Mouse (Mus musculus) midbrain, embryonic 10.5 days (tissue): ENCODE measurements at regions not wholly inside any gene's neighbourhood (a gene's known extent, or its start where the extent isn't known, plus 50 kb on each side); places are given as distances from the start of the nearest gene placed in this dataset.
"Not testable (repeated sequence)": the region's sequence is repeated elsewhere in the genome, so short reads cannot be mapped to it uniquely, and the experiment has no call there.

Experiments used
- DNase-seq: peaks from one replicate; pipeline ENCODE4 v3.0.0-alpha.2; 2017; ENCODE audit warnings: low spot score
- H3K27ac ChIP-seq: fragments of 300-500 bp; sonication (generic); replicated peaks from 2 replicates; pipeline ENCODE4 v1.5.1; 2016; ENCODE audit warnings: mild to moderate bottlenecking
- H3K27me3 ChIP-seq: fragments of 300-500 bp; sonication (generic); 2 replicates; pipeline ENCODE4 v1.6.1; 2016; ENCODE audit warnings: low read depth, mild to moderate bottlenecking; ENCODE audit not compliant: poor library complexity, severe bottlenecking
- H3K36me3 ChIP-seq: fragments of 300-500 bp; sonication (generic); 2 replicates; pipeline ENCODE4 v1.6.1; 2016; ENCODE audit warnings: mild to moderate bottlenecking, moderate library complexity
- H3K4me1 ChIP-seq: fragments of 300-500 bp; sonication (generic); 2 replicates; pipeline ENCODE4 v1.6.1; 2016
- H3K4me3 ChIP-seq: fragments of 300-500 bp; sonication (generic); 2 replicates; pipeline ENCODE4 v1.5.1; 2016; ENCODE audit warnings: mild to moderate bottlenecking, moderate library complexity
- H3K9me3 ChIP-seq: fragments of 300-500 bp; sonication (generic); replicated peaks from 2 replicates; pipeline ENCODE4 v1.6.1; 2016; ENCODE audit warnings: mild to moderate bottlenecking
- WGBS: fragments of 180-500 bp; shearing (Covaris S2); methylation state at CpG from one replicate; pipeline ENCODE4 v1.1.7; 2016; 5-methylcytosine and 5-hydroxymethylcytosine counted together

DNA sequence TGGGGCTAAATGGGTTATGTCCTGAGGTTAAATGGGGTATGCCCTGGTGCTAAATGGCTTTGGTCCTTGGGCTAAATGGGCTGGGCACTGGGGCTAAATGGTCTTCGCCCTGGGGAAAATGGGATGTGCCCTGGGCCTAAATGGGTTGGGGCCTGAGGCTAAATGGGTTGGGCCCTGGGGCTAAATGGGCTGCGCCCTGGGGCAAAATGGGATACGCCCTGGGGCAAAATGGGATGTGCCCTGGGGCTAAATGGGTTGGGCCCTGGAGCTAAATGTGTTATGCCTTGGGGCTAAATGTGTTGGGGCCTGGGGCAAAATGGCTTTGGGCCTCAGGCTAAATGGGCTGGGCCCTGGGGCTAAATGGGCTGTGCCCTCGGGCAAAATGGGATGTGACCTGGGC, 265.6 kb downstream of the Samd9l start:
- H3K4me1 ChIP-seq, H3K36me3 ChIP-seq, H3K27me3 ChIP-seq, DNase-seq, H3K4me3 ChIP-seq, H3K27ac ChIP-seq: not testable (repeated sequence)
- WGBS: 78% methylated on average over 4 of the region's 4 CpGs
- peaks cover 48% of the 10 kb centered on the region for H3K9me3 ChIP-seq

DNA sequence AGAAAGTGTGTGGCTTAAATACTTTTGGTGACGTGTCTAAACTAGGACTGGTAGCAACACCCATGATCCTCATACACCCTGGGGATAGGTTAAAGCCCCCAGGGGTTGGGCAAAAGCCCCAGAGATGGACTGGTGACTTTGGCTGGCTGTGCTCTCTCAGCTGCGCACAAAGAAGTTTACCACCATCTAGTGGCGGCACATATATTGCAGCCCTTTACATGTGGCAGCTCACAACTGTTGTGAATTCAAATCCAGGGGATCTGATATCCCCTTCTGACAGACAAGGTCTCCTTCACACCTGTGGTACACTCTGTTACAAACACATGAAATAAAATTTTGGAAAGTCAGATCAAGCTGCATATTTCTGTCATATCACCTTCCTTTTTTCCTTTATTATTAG, 283.1 kb downstream of the Samd9l start:
- H3K4me3 ChIP-seq, H3K27ac ChIP-seq, H3K9me3 ChIP-seq, H3K4me1 ChIP-seq, H3K27me3 ChIP-seq, DNase-seq, H3K36me3 ChIP-seq: not testable (repeated sequence)
- 19% methylated on average over 2 of the region's 3 CpGs for WGBS
